Mouse (Mus musculus): ENCODE results near the gene Nutf2.

- TF ChIP-seq CTCF (IDR thresholded peaks at IDR 0.05; ENCODE audit: extremely low read depth, insufficient read depth, insufficient read length, insufficient replicate concordance) (no peak), POLR2A (IDR thresholded peaks at IDR 0.05; ENCODE audit: low read depth, low read length) (no peak)
Observed at GRCm38 (mm10) chr8:105919390-105919789, 59.0 kb downstream of the Nutf2 start.
